Mouse (Mus musculus): Measurements from ENCODE around the gene Sgk1. TPM values are rescaled to one million over a fixed set of nuclear protein-coding genes. Genes with fewer than 3 reads are reported as not detected.

Gene Sgk1
- polyA plus RNA-seq, 1 experiment from 2014 or later = 29.6 TPM

DNA sequence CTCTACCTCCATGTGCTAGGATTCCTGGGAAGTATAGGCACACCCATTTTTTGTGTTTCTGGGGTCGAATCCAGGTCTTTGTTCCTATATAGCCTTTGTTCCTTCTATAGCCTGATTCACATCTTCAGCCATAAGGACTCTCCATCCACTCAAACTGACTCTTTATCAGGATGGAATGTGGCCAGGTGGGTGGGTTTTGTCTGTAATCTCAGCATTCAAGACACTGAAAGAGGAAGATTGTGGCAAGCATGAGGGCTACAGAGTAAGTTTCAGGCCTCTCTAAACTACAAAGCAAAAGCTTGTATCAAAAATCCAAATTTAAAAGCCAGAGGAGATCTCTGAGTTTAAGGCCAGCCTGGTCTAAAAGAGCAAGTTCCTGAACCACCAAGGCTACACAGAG is 63.2 kb downstream of the Sgk1 start:
- Histone ChIP-seq H3K36me3 (ENCODE audit: control insufficient read depth, insufficient read depth, low read length) (no peaks in the 10 kb centered on the region), H3K9ac (ENCODE audit: low read length) (no peak overlapping the region), H3K4me3 (ENCODE audit: low read depth, low read length) (no peak overlapping the region), H3K4me1 (replicated peaks; ENCODE audit: control insufficient read depth, insufficient read depth, low read length) (no peaks in the 10 kb centered on the region), H3K9me3 (ENCODE audit: control insufficient read depth, low read length) (0 out of 2 replicates have a peak, but pooled peaks cover 2% of the 10 kb centered on the region), H3K27ac (ENCODE audit: low read depth) (no peak overlapping the region), H3K4me2 (ENCODE audit: low read length) (no peak overlapping the region), H3K27me3 (replicated peaks; ENCODE audit: control insufficient read depth, insufficient read depth, low read length) (no peaks in the 10 kb centered on the region)
- DNase-seq (ENCODE audit: low spot score) (no peak), ATAC-seq (replicated peaks; ENCODE audit: low FRiP score, low TSS enrichment, low read depth) (no peak)
- 75% methylated on average over 1 of the region's 1 CpGs for WGBS

DNA sequence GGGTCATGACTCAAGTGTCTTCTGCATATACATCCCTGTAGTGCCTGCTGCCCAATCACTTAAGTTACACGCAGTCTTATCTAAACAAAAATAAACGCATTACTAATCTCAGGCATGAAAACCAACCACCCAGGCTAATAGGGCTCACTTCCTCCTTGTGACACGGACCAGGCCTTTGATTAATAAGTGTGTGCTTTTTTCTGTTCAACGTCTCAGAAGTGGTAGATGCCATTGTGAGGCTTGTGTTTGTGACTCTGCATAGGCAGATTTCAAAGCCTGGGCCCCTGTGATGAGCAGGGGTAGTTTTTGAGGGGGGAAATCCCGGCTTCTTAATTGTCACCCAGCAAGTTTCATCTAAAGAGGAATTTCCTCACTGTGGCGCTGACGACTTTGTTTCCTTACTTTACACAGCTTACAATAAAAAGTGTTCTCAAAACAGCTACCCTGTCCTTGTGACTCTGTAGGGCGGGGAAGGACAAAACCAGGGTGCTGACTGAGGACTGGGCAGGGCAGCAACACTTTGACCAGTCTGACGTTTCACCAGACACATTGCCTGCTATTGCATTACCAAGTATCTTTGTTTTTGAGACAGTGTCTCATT is 64.9 kb downstream of the Sgk1 start:
- H3K27me3 ChIP-seq (replicated peaks; ENCODE audit: control insufficient read depth, insufficient read depth, low read length) = no peaks in the 10 kb centered on the region
- 45% methylated on average over 9 of the region's 9 CpGs for WGBS
- no peak overlapping the region for H3K4me2 ChIP-seq (ENCODE audit: low read length)
- no peak for ATAC-seq (replicated peaks; ENCODE audit: low FRiP score, low TSS enrichment, low read depth)
- H3K9ac ChIP-seq (ENCODE audit: low read length) = no peak overlapping the region
- no peak overlapping the region for H3K27ac ChIP-seq (ENCODE audit: low read depth)
- no peaks in the 10 kb centered on the region for H3K4me1 ChIP-seq (replicated peaks; ENCODE audit: control insufficient read depth, insufficient read depth, low read length)
- H3K4me3 ChIP-seq (ENCODE audit: low read depth, low read length) = no peak overlapping the region
- H3K36me3 ChIP-seq (ENCODE audit: control insufficient read depth, insufficient read depth, low read length) = no peaks in the 10 kb centered on the region
- DNase-seq (ENCODE audit: low spot score) = no peak
- 0 out of 2 replicates have a peak, but pooled peaks cover 2% of the 10 kb centered on the region for H3K9me3 ChIP-seq (ENCODE audit: control insufficient read depth, low read length)

DNA sequence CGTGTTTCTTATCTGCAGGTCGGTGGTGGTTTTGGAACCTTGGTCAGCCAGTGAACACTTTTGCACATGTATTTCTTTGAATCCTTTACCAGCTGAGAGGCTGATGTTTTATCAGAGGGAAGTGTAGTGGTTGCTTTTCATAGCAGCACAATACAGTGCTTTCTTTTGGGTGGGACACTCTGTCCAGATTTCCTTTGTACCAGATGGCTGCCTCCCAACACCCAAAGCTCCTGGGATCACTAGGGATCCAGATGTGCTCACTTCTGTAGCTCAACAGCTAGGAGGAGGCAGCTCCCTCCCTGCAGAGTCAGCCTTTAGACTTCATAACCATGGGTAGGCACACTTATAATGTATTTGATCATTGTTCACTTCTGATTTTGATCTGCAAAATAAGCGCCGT is 70.5 kb downstream of the Sgk1 start:
- 88% methylated on average over 4 of the region's 4 CpGs for WGBS
- H3K9ac ChIP-seq (ENCODE audit: low read length) = no peak overlapping the region
- no peak overlapping the region for H3K4me3 ChIP-seq (ENCODE audit: low read depth, low read length)
- no peaks in the 10 kb centered on the region for H3K4me1 ChIP-seq (replicated peaks; ENCODE audit: control insufficient read depth, insufficient read depth, low read length)
- H3K27me3 ChIP-seq (replicated peaks; ENCODE audit: control insufficient read depth, insufficient read depth, low read length) = no peaks in the 10 kb centered on the region
- no peak overlapping the region for H3K27ac ChIP-seq (ENCODE audit: low read depth)
- H3K36me3 ChIP-seq (ENCODE audit: control insufficient read depth, insufficient read depth, low read length) = no peaks in the 10 kb centered on the region
- H3K9me3 ChIP-seq (ENCODE audit: control insufficient read depth, low read length) = 0 out of 2 replicates have a peak, but pooled peaks cover 2% of the 10 kb centered on the region
- ATAC-seq (replicated peaks; ENCODE audit: low FRiP score, low TSS enrichment, low read depth) = no peak
- no peak overlapping the region for H3K4me2 ChIP-seq (ENCODE audit: low read length)
- no peak for DNase-seq (ENCODE audit: low spot score)

DNA sequence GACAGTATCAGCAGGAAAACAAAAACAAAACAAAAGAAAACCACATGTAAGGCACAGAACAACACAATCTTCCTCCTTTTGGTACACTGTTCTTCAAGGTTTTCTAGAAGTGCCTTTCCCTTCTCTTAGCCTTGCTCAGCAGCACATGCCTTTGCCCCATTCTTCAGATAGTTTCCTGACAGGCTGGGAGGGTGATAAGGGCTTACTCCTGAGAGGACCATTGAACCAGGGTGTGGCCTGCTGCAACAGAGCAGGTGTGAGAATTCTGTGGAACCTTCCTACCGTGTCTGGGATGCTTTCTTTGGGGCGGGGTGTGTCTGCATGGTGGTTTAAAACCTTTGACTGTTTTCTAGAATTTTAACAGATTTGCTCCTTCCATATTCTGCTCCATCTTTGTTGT is 79.1 kb downstream of the Sgk1 start:
- H3K4me3 ChIP-seq (ENCODE audit: low read depth, low read length) = no peak overlapping the region
- H3K4me1 ChIP-seq (replicated peaks; ENCODE audit: control insufficient read depth, insufficient read depth, low read length) = no peaks in the 10 kb centered on the region; the same call in 1 of the 2 replicates
- H3K9ac ChIP-seq (ENCODE audit: low read length) = no peak overlapping the region
- 78% methylated on average over 2 of the region's 2 CpGs for WGBS
- H3K4me2 ChIP-seq (ENCODE audit: low read length) = no peak overlapping the region
- DNase-seq (ENCODE audit: low spot score) (no peak), ATAC-seq (replicated peaks; ENCODE audit: low FRiP score, low TSS enrichment, low read depth) (no peak)
- no peak overlapping the region for H3K27ac ChIP-seq (ENCODE audit: low read depth)
- no peaks in the 10 kb centered on the region for H3K36me3 ChIP-seq (ENCODE audit: control insufficient read depth, insufficient read depth, low read length)
- no peaks in the 10 kb centered on the region for H3K27me3 ChIP-seq (replicated peaks; ENCODE audit: control insufficient read depth, insufficient read depth, low read length)
- H3K9me3 ChIP-seq (ENCODE audit: control insufficient read depth, low read length) = no peaks in the 10 kb centered on the region

DNA sequence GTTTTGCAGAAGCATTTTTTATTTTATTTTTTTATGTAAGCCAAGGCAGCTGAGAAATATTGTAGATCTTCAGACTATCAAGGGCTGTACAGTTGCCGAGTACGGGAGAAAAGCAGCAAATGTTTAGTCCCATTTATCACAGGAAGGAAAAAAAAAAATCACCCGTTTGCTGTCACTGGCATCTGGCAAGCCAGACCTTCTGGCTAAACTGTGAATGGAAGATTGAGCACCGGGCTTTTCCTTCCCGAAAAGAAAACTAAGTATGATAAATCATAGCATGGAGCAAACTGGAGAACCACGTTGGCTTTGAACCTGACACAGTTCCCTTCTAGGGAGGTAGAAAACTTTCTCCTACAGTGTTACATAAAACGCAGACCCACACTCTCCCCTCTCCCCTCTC is 81.0 kb downstream of the Sgk1 start:
- Histone ChIP-seq H3K9me3 (ENCODE audit: control insufficient read depth, low read length) (no peaks in the 10 kb centered on the region), H3K27me3 (replicated peaks; ENCODE audit: control insufficient read depth, insufficient read depth, low read length) (no peaks in the 10 kb centered on the region), H3K9ac (ENCODE audit: low read length) (no peak overlapping the region), H3K27ac (ENCODE audit: low read depth) (no peak overlapping the region), H3K4me3 (ENCODE audit: low read depth, low read length) (no peak overlapping the region), H3K4me1 (replicated peaks; ENCODE audit: control insufficient read depth, insufficient read depth, low read length) (no peaks in the 10 kb centered on the region; the same call in 1 of the 2 replicates), H3K4me2 (ENCODE audit: low read length) (0 out of 2 replicates have a peak overlapping the region, but pooled peaks have one; percentile 1), H3K36me3 (ENCODE audit: control insufficient read depth, insufficient read depth, low read length) (no peaks in the 10 kb centered on the region)
- 27% methylated on average over 7 of the region's 7 CpGs for WGBS
- no peak for DNase-seq (ENCODE audit: low spot score)
- no peak for ATAC-seq (replicated peaks; ENCODE audit: low FRiP score, low TSS enrichment, low read depth)

DNA sequence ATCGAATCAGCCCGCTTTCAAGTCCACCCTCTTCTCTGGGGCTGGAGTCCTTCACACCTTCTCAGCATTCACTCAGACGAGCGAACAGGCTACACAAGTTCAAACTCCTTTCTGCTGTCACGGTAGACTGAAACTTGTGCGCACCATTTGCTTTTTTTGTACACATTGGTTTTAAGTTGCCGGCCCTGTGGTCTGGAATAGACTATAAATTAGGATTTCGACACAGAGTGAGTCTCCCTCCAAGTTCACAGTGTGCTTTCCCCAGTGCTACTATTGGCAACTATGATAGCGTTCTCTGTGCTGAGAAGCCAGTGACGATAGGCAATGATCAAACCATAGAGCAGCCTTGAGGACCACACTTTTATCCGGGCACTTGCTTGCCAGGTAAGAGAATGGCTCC is 91.7 kb downstream of the Sgk1 start:
- Histone ChIP-seq H3K4me1 (replicated peaks; ENCODE audit: control insufficient read depth, insufficient read depth, low read length) (no peaks in the 10 kb centered on the region), H3K27ac (ENCODE audit: low read depth) (no peak overlapping the region), H3K36me3 (ENCODE audit: control insufficient read depth, insufficient read depth, low read length) (no peaks in the 10 kb centered on the region), H3K4me3 (ENCODE audit: low read depth, low read length) (no peak overlapping the region), H3K27me3 (replicated peaks; ENCODE audit: control insufficient read depth, insufficient read depth, low read length) (no peaks in the 10 kb centered on the region), H3K4me2 (ENCODE audit: low read length) (no peak overlapping the region), H3K9me3 (ENCODE audit: control insufficient read depth, low read length) (no peaks in the 10 kb centered on the region), H3K9ac (ENCODE audit: low read length) (no peak overlapping the region)
- WGBS = 76% methylated on average over 11 of the region's 11 CpGs
- no peak for DNase-seq (ENCODE audit: low spot score)
- no peak for ATAC-seq (replicated peaks; ENCODE audit: low FRiP score, low TSS enrichment, low read depth)

DNA sequence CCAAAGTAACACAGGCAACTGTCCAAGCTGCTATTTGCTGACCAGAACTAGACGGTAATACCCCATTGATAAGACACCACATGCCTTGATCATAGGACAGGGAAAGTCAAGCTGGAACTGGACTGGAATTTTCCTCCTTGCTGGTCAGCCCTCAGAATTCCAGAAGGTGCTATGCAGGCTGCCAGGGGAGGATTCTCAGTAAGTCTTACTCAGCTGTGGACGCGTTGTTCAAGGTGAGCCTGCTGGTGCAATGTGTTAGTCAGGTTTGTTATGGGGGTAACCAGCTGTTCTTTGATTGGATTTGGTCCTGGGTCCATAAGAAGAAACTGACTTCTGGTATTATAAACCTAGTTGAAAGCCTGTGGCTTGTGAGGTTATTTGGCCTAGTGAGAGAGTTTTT is 92.8 kb downstream of the Sgk1 start:
- WGBS = 78% methylated on average over 3 of the region's 3 CpGs

DNA sequence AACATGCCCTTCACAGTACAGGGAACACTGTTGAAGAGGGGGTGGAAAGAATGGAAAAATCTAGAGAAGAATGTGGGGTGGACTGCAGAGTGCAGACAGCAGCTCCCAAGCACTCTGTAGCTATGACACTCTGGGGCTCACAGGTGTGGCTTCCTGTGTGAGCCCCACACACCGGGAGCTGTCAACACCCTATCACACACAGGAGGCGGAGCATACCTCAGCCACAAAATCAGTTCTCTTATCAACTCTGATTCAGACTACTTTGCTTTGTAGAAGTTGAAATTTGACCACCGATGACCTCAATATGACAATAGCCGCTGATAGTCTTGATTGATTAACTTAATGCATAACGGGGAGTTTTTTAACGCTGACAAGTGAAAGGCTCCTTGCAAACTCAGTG is 93.4 kb downstream of the Sgk1 start:
- no peaks in the 10 kb centered on the region for H3K4me1 ChIP-seq (replicated peaks; ENCODE audit: control insufficient read depth, insufficient read depth, low read length)
- H3K27me3 ChIP-seq (replicated peaks; ENCODE audit: control insufficient read depth, insufficient read depth, low read length) = no peaks in the 10 kb centered on the region
- WGBS = 69% methylated on average over 6 of the region's 6 CpGs
- H3K27ac ChIP-seq (ENCODE audit: low read depth) = no peak overlapping the region
- no peaks in the 10 kb centered on the region for H3K36me3 ChIP-seq (ENCODE audit: control insufficient read depth, insufficient read depth, low read length)
- H3K4me2 ChIP-seq (ENCODE audit: low read length) = no peak overlapping the region
- no peak overlapping the region for H3K4me3 ChIP-seq (ENCODE audit: low read depth, low read length)
- no peak overlapping the region for H3K9ac ChIP-seq (ENCODE audit: low read length)
- ATAC-seq (replicated peaks; ENCODE audit: low FRiP score, low TSS enrichment, low read depth) (no peak), DNase-seq (ENCODE audit: low spot score) (no peak)
- H3K9me3 ChIP-seq (ENCODE audit: control insufficient read depth, low read length) = no peaks in the 10 kb centered on the region

More for the DNA sequence above, 92.8 kb downstream of the Sgk1 start:
- no peak for ATAC-seq (replicated peaks; ENCODE audit: low FRiP score, low TSS enrichment, low read depth)
- Histone ChIP-seq H3K9me3 (ENCODE audit: control insufficient read depth, low read length) (no peaks in the 10 kb centered on the region), H3K4me3 (ENCODE audit: low read depth, low read length) (no peak overlapping the region), H3K4me2 (ENCODE audit: low read length) (no peak overlapping the region), H3K9ac (ENCODE audit: low read length) (no peak overlapping the region), H3K27ac (ENCODE audit: low read depth) (no peak overlapping the region), H3K27me3 (replicated peaks; ENCODE audit: control insufficient read depth, insufficient read depth, low read length) (no peaks in the 10 kb centered on the region), H3K36me3 (ENCODE audit: control insufficient read depth, insufficient read depth, low read length) (no peaks in the 10 kb centered on the region), H3K4me1 (replicated peaks; ENCODE audit: control insufficient read depth, insufficient read depth, low read length) (no peaks in the 10 kb centered on the region)
- DNase-seq (ENCODE audit: low spot score) = no peak

DNA sequence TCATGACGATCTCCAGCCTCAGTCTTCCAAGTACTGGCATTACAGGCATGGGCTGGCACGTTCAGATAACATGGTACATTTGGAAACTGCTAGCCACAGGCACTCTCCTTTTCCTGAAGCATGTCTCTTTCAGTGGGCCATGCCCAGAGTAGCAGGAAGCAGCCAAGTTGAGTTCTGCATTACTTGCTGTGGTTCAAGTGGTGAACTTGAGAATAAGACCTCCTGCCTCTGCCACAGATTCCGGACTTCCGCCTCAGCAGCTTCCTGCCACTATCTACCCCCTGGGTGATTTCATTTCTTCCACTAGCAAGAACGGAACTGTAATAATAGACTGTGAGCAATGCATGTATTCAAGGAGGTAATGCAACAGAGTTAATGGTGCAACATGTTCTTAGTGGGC is 94.3 kb downstream of the Sgk1 start:
- ATAC-seq (replicated peaks; ENCODE audit: low FRiP score, low TSS enrichment, low read depth) = no peak
- no peaks in the 10 kb centered on the region for H3K27me3 ChIP-seq (replicated peaks; ENCODE audit: control insufficient read depth, insufficient read depth, low read length)
- no peak overlapping the region for H3K9ac ChIP-seq (ENCODE audit: low read length)
- no peaks in the 10 kb centered on the region for H3K4me1 ChIP-seq (replicated peaks; ENCODE audit: control insufficient read depth, insufficient read depth, low read length)
- DNase-seq (ENCODE audit: low spot score) = no peak
- H3K4me2 ChIP-seq (ENCODE audit: low read length) = no peak overlapping the region
- no peaks in the 10 kb centered on the region for H3K9me3 ChIP-seq (ENCODE audit: control insufficient read depth, low read length)
- H3K27ac ChIP-seq (ENCODE audit: low read depth) = no peak overlapping the region
- WGBS = 83% methylated on average over 5 of the region's 5 CpGs
- no peak overlapping the region for H3K4me3 ChIP-seq (ENCODE audit: low read depth, low read length)
- no peaks in the 10 kb centered on the region for H3K36me3 ChIP-seq (ENCODE audit: control insufficient read depth, insufficient read depth, low read length)

Measured in intestine, embryonic 14.5 days (tissue).